Mouse (Mus musculus) left cerebral cortex, postnatal 4 days (tissue): ENCODE results near the gene Gls. TPM values are rescaled to one million over a fixed set of nuclear protein-coding genes. Genes with fewer than 3 reads are reported as not detected.

Experiments
- DNase-seq: peaks from one replicate; pipeline ENCODE4 v3.0.0-alpha.2; 2022
- intact Hi-C: fragments of 180-260 bp; cut with DNase I; formaldehyde crosslinking; loops from one replicate; pipeline ENCODE4 v1.15.1; 2025
- total RNA-seq, 2 experiments: library from RNA; stranded (reverse); gene quantifications; 2 replicates each; pipeline ENCODE4 v1.2.3; 2021

Gene Gls
- total RNA-seq, result 100 to 1,000 TPM; 264 to 265 TPM

DNA sequence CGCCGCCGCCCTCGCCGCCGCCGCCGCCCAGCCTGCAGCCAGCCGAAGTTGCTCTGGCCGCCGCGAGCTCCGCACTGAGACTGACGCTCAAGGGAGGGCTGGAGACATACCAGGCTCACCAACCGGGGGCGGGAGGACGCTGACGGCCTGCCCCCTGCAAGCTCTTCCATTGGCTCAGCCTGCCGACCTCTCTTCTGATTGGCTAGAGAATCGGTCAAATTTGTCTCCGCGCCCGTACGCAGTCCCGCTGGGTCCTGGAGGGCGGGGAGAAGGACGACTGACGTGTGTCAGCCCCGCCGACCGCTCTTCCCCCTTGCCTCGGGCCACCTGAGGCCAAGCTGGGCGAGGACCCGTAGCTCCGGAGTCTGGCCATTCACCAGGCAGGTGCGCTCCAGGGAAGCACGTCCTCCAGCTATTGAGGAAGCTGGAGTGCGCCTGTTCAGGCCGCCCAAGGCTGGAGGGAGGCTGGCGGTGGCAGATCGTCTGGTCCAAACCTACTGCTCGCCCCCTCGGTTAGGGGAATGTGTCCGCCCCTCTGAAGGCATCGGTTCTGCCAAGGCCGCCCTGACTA is at the start of gene Gls:
Gene Gls (minus strand): TSS at position 90 of the 571 bp plus-strand sequence.
- DNase-seq, result peak; percentile 98
- intact Hi-C loops, result no loop called here

GRCm38 (mm10) chr1:52279831-52280595 is 47.0 kb upstream of the Gls start:
- DNase-seq, result no peak
- intact Hi-C loops, result loop anchor here (10.0 kb wide), 1 partner anchor 135 kb away; no protein-coding TSS in a partner anchor

GRCm38 (mm10) chr1:52279331-52279730 is 46.3 kb upstream of the Gls start:
- no peak for DNase-seq
- intact Hi-C loops, result loop anchor here (10.0 kb wide), 1 partner anchor 135 kb away; no protein-coding TSS in a partner anchor

GRCm38 (mm10) chr1:52278073-52278472 is 45.0 kb upstream of the Gls start:
- DNase-seq, result no peak
- intact Hi-C loops, result loop anchor here (10.0 kb wide), 1 partner anchor 133 kb away; no protein-coding TSS in a partner anchor

- no peak for DNase-seq
- intact Hi-C loops, result loop anchor here (10.0 kb wide), 1 partner anchor 129 kb away; no protein-coding TSS in a partner anchor
Measured at GRCm38 (mm10) chr1:52274210-52274609, 41.2 kb upstream of the Gls start.

DNA sequence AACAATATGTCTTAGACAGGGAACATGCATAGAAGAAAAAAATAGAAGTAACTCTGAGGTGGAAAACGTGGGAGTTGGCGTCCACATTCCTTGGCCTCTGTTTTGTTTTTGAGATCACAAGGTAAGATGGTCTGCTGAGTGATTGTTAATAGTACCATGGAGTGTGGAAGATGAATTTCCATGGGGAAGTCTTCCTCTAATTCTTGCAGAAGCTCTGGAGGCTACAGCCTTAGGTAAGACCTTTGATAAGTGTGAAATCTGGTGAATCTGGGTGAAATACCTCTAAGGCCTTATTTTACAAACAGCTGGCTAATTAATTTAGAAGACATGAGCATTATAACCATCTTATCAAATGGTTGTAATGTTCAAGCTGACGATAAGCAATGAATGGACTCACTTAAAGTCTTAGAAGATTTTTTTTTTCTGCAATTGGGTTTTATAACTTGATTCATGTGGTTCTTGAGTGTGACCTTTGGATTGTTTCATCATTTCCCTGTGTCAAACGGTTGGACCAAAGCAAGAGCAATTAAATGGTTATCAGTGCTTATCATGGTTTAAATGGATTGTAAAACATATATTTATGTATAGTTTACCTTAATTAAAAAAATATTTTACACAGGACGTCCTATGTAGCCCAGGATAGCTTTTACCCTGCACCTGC is 39.1 kb upstream of the Gls start:
- DNase-seq, result no peak
- intact Hi-C loops, result loop anchor here (10.0 kb wide), 1 partner anchor 127 kb away; no protein-coding TSS in a partner anchor

GRCm38 (mm10) chr1:52270354-52270753 is 37.3 kb upstream of the Gls start:
- intact Hi-C loops, result loop anchor here (10.0 kb wide), 1 partner anchor 126 kb away; no protein-coding TSS in a partner anchor
- DNase-seq, result peak; percentile 17

- intact Hi-C loops, result no loop called here
- DNase-seq, result no peak
Measured at GRCm38 (mm10) chr1:52269596-52269995, 36.6 kb upstream of the Gls start.

DNA sequence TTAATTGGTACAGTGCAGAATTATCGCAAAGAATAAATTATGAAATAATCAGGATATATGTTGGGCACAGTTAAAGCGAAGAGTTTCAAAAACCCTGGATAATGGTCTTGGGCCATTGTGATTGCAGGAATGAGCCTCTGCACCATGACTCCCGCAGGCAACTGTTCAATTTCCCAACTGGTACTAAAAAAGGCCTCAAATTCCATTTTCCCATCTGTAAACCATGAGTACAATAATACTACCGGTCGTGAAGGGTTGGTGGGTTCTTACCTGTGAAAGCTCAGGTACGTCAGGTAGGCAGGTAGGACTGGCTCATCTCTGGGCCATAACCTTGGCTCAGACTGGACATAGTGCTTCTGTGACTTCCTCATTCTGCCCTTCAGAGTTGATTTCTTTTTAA is 35.0 kb upstream of the Gls start:
- DNase-seq, result no peak
- intact Hi-C loops, result no loop called here

GRCm38 (mm10) chr1:52267606-52268005 is 34.6 kb upstream of the Gls start:
- intact Hi-C loops, result no loop called here
- peak; percentile 70 for DNase-seq

GRCm38 (mm10) chr1:52265886-52266516 is 33.0 kb upstream of the Gls start:
- intact Hi-C loops, result no loop called here
- DNase-seq, result no peak

- no peak for DNase-seq
- intact Hi-C loops, result no loop called here
Measured at GRCm38 (mm10) chr1:52264290-52264689, 31.3 kb upstream of the Gls start.

GRCm38 (mm10) chr1:52260354-52261090 is 27.5 kb upstream of the Gls start:
- DNase-seq, result no peak
- intact Hi-C loops, result no loop called here

GRCm38 (mm10) chr1:52258006-52258749 is 25.1 kb upstream of the Gls start:
- intact Hi-C loops, result no loop called here
- no peak for DNase-seq

- intact Hi-C loops, result no loop called here
- DNase-seq, result no peak
Measured at GRCm38 (mm10) chr1:52256916-52257315, 23.9 kb upstream of the Gls start.

DNA sequence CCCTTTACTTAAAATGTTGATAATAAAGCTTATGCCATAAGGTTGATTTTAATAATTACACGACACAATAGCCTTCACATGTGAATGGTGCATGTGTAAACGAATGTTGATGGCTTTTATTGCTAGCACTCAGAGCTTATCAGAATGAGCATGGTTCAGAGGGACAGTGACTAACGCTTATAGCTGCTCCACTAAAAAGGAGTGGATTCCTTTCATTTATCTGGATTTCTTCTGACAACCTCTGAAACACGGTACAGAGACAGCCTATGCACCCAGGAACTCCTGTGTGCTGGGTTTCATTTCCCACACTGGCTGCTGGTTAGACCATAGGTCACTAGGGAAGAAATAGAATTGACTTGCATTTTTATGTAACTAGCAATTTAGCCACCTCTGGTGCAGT is 23.2 kb upstream of the Gls start:
- intact Hi-C loops, result no loop called here
- no peak for DNase-seq

GRCm38 (mm10) chr1:52254411-52254810 is 21.4 kb upstream of the Gls start:
- intact Hi-C loops, result no loop called here
- DNase-seq, result no peak

GRCm38 (mm10) chr1:52253386-52253785 is 20.4 kb upstream of the Gls start:
- no peak for DNase-seq
- intact Hi-C loops, result no loop called here

GRCm38 (mm10) chr1:52252447-52252846 is 19.4 kb upstream of the Gls start:
- no peak for DNase-seq

More at GRCm38 (mm10) chr1:52252447-52252846, 19.4 kb upstream of the Gls start:
- intact Hi-C loops, result no loop called here
